Mouse (Mus musculus) urinary bladder, postnatal 36 days (tissue): ENCODE data around the gene Ttc39b.
"Not testable (repeated sequence)": the region's sequence is repeated elsewhere in the genome, so short reads cannot be mapped to it uniquely, and the experiment has no call there.

Source experiments
- DNase-seq, 2 experiments: peaks; one replicate each; pipeline ENCODE4 v3.0.0; 2022; ENCODE audit warnings: low spot score in 2 of 2, mixed read lengths in 1 of 2

Gene Ttc39b

GRCm38 (mm10) chr4:83273616-83274050 is 50.4 kb downstream of the Ttc39b start:
- DNase-seq: no peak

- no peak for DNase-seq
Observed at GRCm38 (mm10) chr4:83272917-83273615, 51.0 kb downstream of the Ttc39b start.

GRCm38 (mm10) chr4:83270481-83270880 is 53.6 kb downstream of the Ttc39b start:
- no peak for DNase-seq

- no peak for DNase-seq
Observed at GRCm38 (mm10) chr4:83269614-83270013, 54.4 kb downstream of the Ttc39b start.

- no peak for DNase-seq
Observed at GRCm38 (mm10) chr4:83265926-83266692, 57.9 kb downstream of the Ttc39b start.

GRCm38 (mm10) chr4:83264832-83265231 is 59.2 kb downstream of the Ttc39b start:
- DNase-seq: no peak

- peak in 1 of 2 experiments; percentile 39 for DNase-seq
Observed at GRCm38 (mm10) chr4:83261998-83262397, 62.1 kb downstream of the Ttc39b start.

GRCm38 (mm10) chr4:83259690-83260089 is 64.4 kb downstream of the Ttc39b start:
- DNase-seq: no peak

GRCm38 (mm10) chr4:83258273-83258672 is 65.8 kb downstream of the Ttc39b start:
- DNase-seq: no peak

GRCm38 (mm10) chr4:83257279-83258260 is 66.5 kb downstream of the Ttc39b start:
- DNase-seq: no peak

GRCm38 (mm10) chr4:83256779-83257178 is 67.3 kb downstream of the Ttc39b start:
- peak in 1 of 2 experiments; percentile 17 for DNase-seq

- DNase-seq: no peak
Observed at GRCm38 (mm10) chr4:83254941-83255340, 69.1 kb downstream of the Ttc39b start.

- no peak for DNase-seq
Observed at GRCm38 (mm10) chr4:83253679-83254078, 70.4 kb downstream of the Ttc39b start.

GRCm38 (mm10) chr4:83243706-83244105 is 80.3 kb downstream of the Ttc39b start:
- no peak for DNase-seq

- DNase-seq: no peak
Observed at GRCm38 (mm10) chr4:83241630-83242029, 82.4 kb downstream of the Ttc39b start.

- DNase-seq: no peak
Observed at GRCm38 (mm10) chr4:83237656-83238055, 86.4 kb downstream of the Ttc39b start.

- DNase-seq: not testable (repeated sequence)
Observed at GRCm38 (mm10) chr4:83235304-83235703, 88.8 kb downstream of the Ttc39b start.

- DNase-seq: no peak
Observed at GRCm38 (mm10) chr4:83234739-83235138, 89.3 kb downstream of the Ttc39b start.

GRCm38 (mm10) chr4:83234132-83234531 is 89.9 kb downstream of the Ttc39b start:
- no peak for DNase-seq

GRCm38 (mm10) chr4:83233181-83234123 is 90.6 kb downstream of the Ttc39b start:
- no peak for DNase-seq
